In genomic region chr15:70594295-70594694, GRCm38 (mm10) we compare ENCODE assay signal across 19 mouse cellular contexts.
DNase-seq lines count a peak whose midpoint lies in the region; ATAC-seq and TF ChIP-seq lines count a peak whose summit lies in the region.
"Had no signal": no experiment of that assay in that cellular context is flagged by ENCODE, and none has a peak within 500 bp of the region (broad histone marks: within the 10 kb centered on the region; RNA-seq: fewer than 3 reads in every experiment).

No protein-coding gene starts in this region.

- DNase-seq in cerebellum, postnatal 10 days, result peak; percentile 55 to 68
- DNase-seq in cerebellum, postnatal 4 days (ENCODE audit: low spot score in 2 of 2), result no peak
- DNase-seq in midbrain, postnatal 0 days (ENCODE audit: low spot score), result peak; percentile 72
- no peak for DNase-seq in spleen, adult 18-20 months
- no peak for DNase-seq in left cerebral cortex, adult 2 months (ENCODE audit: extremely low spot score in 1 of 2, low spot score in 2 of 2)
- DNase-seq: cerebellum, adult 18-20 months; liver, embryonic 13.5 days; right cerebral cortex, postnatal 25 days; thymus, postnatal 25 days had no signal

- no peaks in the 10 kb centered on the region for H3K36me3 ChIP-seq in forebrain, embryonic 13.5 days (ENCODE audit: poor library complexity, severe bottlenecking)
- no peaks in the 10 kb centered on the region for H3K36me3 ChIP-seq in hindbrain, embryonic 15.5 days
- no peaks in the 10 kb centered on the region for H3K36me3 ChIP-seq in midbrain, postnatal 0 days (ENCODE audit: insufficient read depth, low read length)
- H3K36me3 ChIP-seq in kidney, embryonic 15.5 days, result no peaks in the 10 kb centered on the region
- H3K36me3 ChIP-seq: embryonic facial prominence, embryonic 13.5 days; G1E; heart, embryonic 12.5 days; intestine, embryonic 15.5 days; liver, embryonic 13.5 days had no signal

- H3K9ac ChIP-seq in forebrain, embryonic 13.5 days, result no peak overlapping the region
- no peak overlapping the region for H3K9ac ChIP-seq in hindbrain, embryonic 15.5 days
- H3K9ac ChIP-seq in midbrain, postnatal 0 days (replicated peaks; ENCODE audit: low read length, poor library complexity, severe bottlenecking), result no peak overlapping the region
- H3K9ac ChIP-seq in kidney, embryonic 15.5 days, result no peak overlapping the region
- H3K9ac ChIP-seq: embryonic facial prominence, embryonic 13.5 days; heart, embryonic 12.5 days; intestine, embryonic 15.5 days; liver, embryonic 13.5 days had no signal

- H3K27ac ChIP-seq in forebrain, embryonic 13.5 days, result no peak overlapping the region
- no peak overlapping the region for H3K27ac ChIP-seq in hindbrain, embryonic 15.5 days (replicated peaks)
- no peak overlapping the region for H3K27ac ChIP-seq in midbrain, postnatal 0 days (ENCODE audit: low read depth, low read length)
- H3K27ac ChIP-seq in left cerebral cortex, adult 2 months, result no peak overlapping the region
- H3K27ac ChIP-seq in kidney, embryonic 15.5 days, result no peak overlapping the region
- H3K27ac ChIP-seq: embryonic facial prominence, embryonic 13.5 days; intestine, embryonic 15.5 days; kidney, postnatal 0 days; liver, embryonic 13.5 days had no signal

- 7% methylated on average over 1 of the region's 1 CpGs for WGBS in forebrain, embryonic 13.5 days
- WGBS in hindbrain, embryonic 15.5 days, result 15% methylated on average over 1 of the region's 1 CpGs
- WGBS in midbrain, postnatal 0 days, result 25% methylated on average over 1 of the region's 1 CpGs
- WGBS in kidney, embryonic 15.5 days, result 74% methylated on average over 1 of the region's 1 CpGs

- H3K4me1 ChIP-seq in forebrain, embryonic 13.5 days, result peaks cover 6% of the 10 kb centered on the region
- 0 out of 2 replicates have a peak, but pooled peaks cover 4% of the 10 kb centered on the region for H3K4me1 ChIP-seq in hindbrain, embryonic 15.5 days (replicated peaks)
- no peaks in the 10 kb centered on the region for H3K4me1 ChIP-seq in midbrain, postnatal 0 days (ENCODE audit: insufficient read depth, low read length)
- no peaks in the 10 kb centered on the region for H3K4me1 ChIP-seq in kidney, embryonic 15.5 days
- H3K4me1 ChIP-seq: embryonic facial prominence, embryonic 13.5 days; heart, embryonic 12.5 days; intestine, embryonic 15.5 days; liver, embryonic 13.5 days had no signal

- intact Hi-C loops in left cerebral cortex, adult 2 months (cut with DNase I), result no loop called here

- ATAC-seq in forebrain, embryonic 13.5 days, result peak; percentile 87
- peak; percentile 61; the same call in 1 of the 2 replicates for ATAC-seq in hindbrain, embryonic 15.5 days (ENCODE audit: low FRiP score, low read depth)
- no peak for ATAC-seq in midbrain, postnatal 0 days (ENCODE audit: low FRiP score)
- ATAC-seq in kidney, embryonic 15.5 days (replicated peaks; ENCODE audit: low FRiP score), result no peak
- ATAC-seq: CD4-positive, CD25-positive, alpha-beta regulatory T cell, adult 4 months; intestine, embryonic 15.5 days had no signal

- H3K9me3 ChIP-seq in forebrain, embryonic 13.5 days (replicated peaks), result no peaks in the 10 kb centered on the region
- no peaks in the 10 kb centered on the region for H3K9me3 ChIP-seq in hindbrain, embryonic 15.5 days
- H3K9me3 ChIP-seq in midbrain, postnatal 0 days (ENCODE audit: low read length), result no peaks in the 10 kb centered on the region
- no peaks in the 10 kb centered on the region for H3K9me3 ChIP-seq in kidney, embryonic 15.5 days (replicated peaks)
- H3K9me3 ChIP-seq: embryonic facial prominence, embryonic 13.5 days; heart, embryonic 12.5 days; intestine, embryonic 15.5 days; liver, embryonic 13.5 days had no signal

- H3K4me3 ChIP-seq in forebrain, embryonic 13.5 days, result no peak overlapping the region
- H3K4me3 ChIP-seq in hindbrain, embryonic 15.5 days, result no peak overlapping the region
- no peak overlapping the region for H3K4me3 ChIP-seq in midbrain, postnatal 0 days (ENCODE audit: low read depth, low read length)
- no peak overlapping the region for H3K4me3 ChIP-seq in left cerebral cortex, adult 2 months
- H3K4me3 ChIP-seq in kidney, embryonic 15.5 days (replicated peaks), result no peak overlapping the region
- H3K4me3 ChIP-seq: embryonic facial prominence, embryonic 13.5 days; heart, embryonic 12.5 days; intestine, embryonic 15.5 days; liver, embryonic 13.5 days; myocyte had no signal

- peaks cover 30% of the 10 kb centered on the region for H3K27me3 ChIP-seq in forebrain, embryonic 13.5 days
- no peaks in the 10 kb centered on the region for H3K27me3 ChIP-seq in hindbrain, embryonic 15.5 days
- H3K27me3 ChIP-seq in midbrain, postnatal 0 days (ENCODE audit: insufficient read depth, low read length), result no peaks in the 10 kb centered on the region
- no peaks in the 10 kb centered on the region for H3K27me3 ChIP-seq in kidney, embryonic 15.5 days
- H3K27me3 ChIP-seq: embryonic facial prominence, embryonic 13.5 days; heart, embryonic 12.5 days; intestine, embryonic 15.5 days; liver, embryonic 13.5 days had no signal

- no peak overlapping the region for H3K4me2 ChIP-seq in forebrain, embryonic 13.5 days
- H3K4me2 ChIP-seq in hindbrain, embryonic 15.5 days, result no peak overlapping the region
- no peak overlapping the region for H3K4me2 ChIP-seq in midbrain, postnatal 0 days (ENCODE audit: low read depth, low read length, poor library complexity, severe bottlenecking)
- H3K4me2 ChIP-seq in kidney, embryonic 15.5 days, result no peak overlapping the region
- H3K4me2 ChIP-seq: embryonic facial prominence, embryonic 13.5 days; heart, embryonic 12.5 days; intestine, embryonic 15.5 days; liver, embryonic 13.5 days had no signal

- TF ChIP-seq CTCF in midbrain, postnatal 0 days (IDR thresholded peaks at IDR 0.05), result no peak
- TF ChIP-seq CTCF in left cerebral cortex, adult 2 months (IDR thresholded peaks at IDR 0.05), result no peak

Comparison
In these comparisons a context has a peak if more than half of its experiments do, and no peak if none do; other contexts are left out.
1. DNase-seq: peak in cerebellum, postnatal 10 days (2 of 2) and midbrain, postnatal 0 days (single experiment); none in cerebellum, postnatal 4 days (0 of 2), spleen, adult 18-20 months (0 of 2) and left cerebral cortex, adult 2 months (0 of 2).
2. ATAC-seq: peak in forebrain, embryonic 13.5 days (single experiment) and hindbrain, embryonic 15.5 days (single experiment); none in midbrain, postnatal 0 days (single experiment) and kidney, embryonic 15.5 days (single experiment).